Mouse (Mus musculus) ovary, postnatal 14 days (tissue): ENCODE measurements around the gene Defa21.
"Not testable (repeated sequence)": the region's sequence is repeated elsewhere in the genome, so short reads cannot be mapped to it uniquely, and the experiment has no call there.

Experiments used
- DNase-seq: peaks from one replicate; pipeline ENCODE4 v3.0.0; 2022; ENCODE audit warnings: low spot score

Gene Defa21

DNA sequence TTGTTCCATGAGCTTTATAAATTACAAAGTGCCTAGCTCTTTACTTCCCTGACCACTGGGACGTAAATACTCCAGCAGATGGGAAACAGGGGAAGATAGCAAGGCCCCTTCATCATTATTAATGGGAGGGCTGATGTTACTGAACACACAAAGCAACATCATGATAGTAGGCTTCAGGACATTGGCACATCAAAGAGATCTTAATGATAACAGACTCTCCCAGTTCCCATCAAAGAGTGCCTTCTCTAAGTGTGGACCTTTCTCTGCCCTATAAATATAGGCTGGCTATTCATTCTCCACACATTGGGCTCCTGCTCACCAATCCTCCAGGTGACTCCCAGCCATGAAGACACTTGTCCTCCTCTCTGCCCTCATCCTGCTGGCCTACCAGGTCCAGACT, at the start of gene Defa21:
Defa21 (plus strand) TSS at position 301 of the 400 bp plus-strand sequence.
- DNase-seq = not testable (repeated sequence)

DNA sequence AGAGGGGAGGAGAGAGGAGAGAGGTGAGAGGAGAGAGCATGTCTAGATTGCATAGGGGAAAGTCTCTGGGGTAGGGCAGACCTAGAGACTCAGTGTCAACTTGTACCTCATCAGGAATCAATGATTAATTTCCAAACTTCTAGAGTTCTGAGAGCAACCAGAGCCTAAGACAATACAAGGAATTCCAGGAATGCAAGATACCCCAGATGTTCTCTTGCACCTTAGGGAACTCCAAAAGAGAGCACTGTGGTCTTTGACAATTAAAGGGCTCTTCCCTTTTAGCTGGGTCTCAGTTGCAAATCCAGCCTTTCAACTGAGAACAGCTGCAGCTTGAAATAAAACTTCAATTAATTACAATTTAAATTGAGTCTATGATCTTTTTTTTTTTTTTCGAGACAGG, 45.5 kb upstream of the Defa21 start:
- no peak for DNase-seq

DNA sequence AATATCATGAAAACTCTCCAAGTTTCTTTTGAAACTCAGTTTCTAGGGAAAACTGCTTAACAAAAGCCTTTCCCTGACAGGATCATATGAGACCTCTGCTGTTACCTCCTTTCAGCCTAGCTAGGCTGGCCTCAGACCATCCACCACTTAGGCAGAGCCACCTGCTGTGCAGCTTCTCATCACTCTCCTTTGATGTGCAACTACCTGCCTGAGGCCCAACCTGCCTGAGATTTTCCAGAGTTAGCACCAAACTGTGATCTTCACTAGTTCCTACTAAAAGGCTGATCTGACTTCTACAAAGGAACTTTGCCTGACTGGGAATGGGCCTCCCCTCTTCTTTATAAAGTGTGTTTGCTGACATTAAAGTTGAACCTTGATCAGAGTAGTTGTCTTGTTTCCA, 31.3 kb upstream of the Defa21 start:
- not testable (repeated sequence) for DNase-seq

DNA sequence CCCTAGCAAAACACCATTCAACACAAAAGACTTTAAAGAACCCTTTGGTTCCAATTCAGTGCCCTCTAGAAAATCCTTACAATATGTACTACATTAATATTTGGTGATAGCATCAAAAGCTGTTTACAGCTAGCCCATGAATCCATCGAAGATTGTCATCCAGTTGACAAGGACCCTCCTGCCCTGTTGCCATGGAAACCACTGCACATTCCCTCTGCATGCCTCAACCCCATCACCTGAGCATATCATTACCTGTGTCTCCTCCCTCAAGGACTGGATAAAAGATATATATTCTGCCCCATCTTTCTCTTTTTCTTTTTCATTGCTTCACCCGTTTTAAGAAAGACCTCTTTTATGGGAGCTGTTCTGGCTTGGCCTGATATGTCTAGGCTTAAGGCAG, 28.6 kb upstream of the Defa21 start:
- DNase-seq = no peak

DNA sequence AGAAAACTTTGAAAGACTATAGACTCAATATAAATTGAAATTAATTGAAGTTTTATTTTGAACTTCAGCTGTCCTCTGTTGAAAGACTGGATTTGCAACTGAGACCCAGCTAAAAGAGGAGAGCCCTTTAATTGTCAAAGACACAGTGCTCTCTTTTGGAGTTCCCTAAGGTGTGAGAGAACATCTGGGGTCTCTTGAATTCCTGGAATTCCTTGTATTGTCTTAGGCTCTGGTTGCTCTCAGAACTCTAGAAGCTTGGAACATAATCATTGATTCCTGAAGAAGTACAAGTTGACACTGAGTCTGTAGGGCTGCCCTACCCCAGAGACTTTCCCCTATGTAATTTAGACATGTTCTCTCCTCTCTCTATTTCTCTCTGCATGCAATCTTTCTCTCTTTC, 28.1 kb upstream of the Defa21 start:
- DNase-seq = no peak

DNA sequence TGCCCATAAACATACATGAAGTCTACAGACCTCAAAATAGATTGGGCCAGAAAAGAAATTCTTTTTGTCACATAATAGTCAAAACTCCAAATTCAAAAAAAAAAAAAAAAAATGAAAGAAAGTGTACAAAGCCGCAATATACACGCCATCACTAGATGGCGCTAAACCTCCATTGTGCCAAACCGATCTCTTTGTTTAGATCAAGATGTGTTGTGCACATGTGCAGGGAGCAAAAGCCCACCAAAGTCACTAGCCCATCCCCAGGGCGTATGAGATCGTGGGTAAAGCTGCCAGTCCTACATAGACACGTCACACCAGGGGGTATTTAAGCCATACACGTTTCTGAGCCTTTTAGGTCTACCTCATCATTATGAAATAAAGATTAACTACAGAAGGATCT, 24.2 kb upstream of the Defa21 start:
- DNase-seq = no peak

DNA sequence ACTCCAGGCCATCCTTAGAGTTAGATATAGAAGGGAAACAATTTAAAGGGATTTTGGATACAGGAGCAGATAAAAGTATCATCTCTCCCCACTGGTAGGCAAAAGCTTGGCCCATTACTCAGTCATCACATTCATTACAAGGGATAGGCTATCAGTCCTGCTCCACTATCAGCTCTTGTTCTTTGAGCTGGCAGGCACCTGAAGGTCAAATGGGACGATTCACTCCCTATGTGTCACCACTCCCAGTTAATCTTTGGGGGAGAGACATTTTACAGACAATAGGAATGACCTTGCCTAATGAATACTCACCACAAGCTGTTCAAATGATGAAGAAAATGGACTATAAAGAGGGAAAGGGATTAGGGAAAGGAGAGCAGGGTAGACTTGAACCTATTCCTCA, 18.5 kb upstream of the Defa21 start:
- DNase-seq = no peak

DNA sequence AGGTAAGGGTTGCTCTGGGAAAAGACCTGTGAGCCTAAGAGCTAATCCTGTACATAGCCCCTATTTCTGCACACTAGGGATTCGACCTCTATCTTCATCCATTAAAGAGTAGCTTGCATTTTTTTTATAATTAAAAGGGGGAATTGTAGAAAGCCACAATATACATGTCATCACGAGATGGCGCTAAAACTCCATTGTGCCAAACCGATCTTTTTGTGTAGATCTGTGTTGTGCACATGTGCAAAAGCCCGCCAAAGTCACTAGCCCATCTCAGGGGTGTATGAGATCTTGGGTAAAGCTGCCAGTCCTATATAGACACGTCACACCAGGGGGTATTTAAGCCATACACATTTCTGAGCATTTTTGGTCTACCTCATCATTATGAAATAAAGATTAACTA, 16.8 kb upstream of the Defa21 start:
- DNase-seq = not testable (repeated sequence)

DNA sequence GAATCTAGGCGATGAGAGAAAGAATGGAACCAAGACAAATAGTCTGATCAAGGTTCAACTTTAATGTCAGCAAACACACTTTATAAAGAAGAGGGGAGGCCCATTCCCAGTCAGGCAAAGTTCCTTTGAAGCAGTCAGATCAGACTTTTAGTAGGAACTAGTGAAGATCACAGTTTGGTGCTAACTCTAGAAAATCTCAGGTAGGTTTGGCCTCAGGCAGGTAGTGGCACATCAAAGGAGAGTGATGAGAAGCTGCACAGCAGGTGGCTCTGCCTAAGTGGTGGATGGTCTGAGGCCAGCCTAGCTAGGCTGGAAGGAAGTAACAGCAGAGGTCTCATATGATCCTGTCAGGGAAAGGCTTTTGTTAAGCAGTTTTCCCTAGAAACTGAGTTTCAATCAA, 14.8 kb upstream of the Defa21 start:
- not testable (repeated sequence) for DNase-seq

DNA sequence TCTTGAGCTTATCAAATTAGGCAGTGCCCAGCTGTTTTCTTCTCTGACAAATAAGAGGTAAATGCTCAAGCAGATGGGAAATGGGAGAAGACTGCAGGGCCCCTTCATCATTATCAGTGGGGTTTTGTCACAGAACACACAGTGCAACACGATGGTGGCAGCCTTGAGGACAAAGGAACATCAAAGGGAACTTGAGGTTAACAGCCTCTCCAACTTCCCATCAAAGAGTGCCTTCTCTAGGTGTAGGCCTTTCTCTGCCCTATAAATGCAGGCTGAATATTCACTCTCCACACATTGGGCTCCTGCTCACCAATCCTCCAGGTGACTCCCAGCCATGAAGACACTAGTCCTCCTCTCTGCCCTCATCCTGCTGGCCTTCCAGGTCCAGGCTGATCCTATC, 29.4 kb downstream of the Defa21 start, which contains the start of gene Defa23:
Defa23 (plus strand) TSS at position 301 of the 400 bp plus-strand sequence.
- DNase-seq = not testable (repeated sequence)

DNA sequence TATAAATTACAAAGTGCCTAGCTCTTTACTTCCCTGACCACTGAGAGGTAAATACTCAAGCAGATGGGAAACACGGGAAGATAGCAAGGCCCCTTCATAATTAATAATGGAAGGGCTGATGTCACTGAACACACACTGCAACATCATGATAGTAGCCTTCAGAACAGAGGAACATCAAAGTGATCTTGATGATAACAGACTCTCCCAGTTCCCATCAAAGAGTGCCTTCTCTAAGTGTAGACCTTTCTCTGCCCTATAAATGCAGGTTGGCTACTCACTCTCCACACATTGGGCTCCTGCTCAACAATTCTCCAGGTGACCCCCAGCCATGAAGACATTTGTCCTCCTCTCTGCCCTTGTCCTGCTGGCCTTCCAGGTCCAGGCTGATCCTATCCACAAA, 39.4 kb downstream of the Defa21 start, which contains the start of gene Defa35:
Defa35 (plus strand) TSS at position 301 of the 400 bp plus-strand sequence.
- DNase-seq = not testable (repeated sequence)
